Mouse (Mus musculus): Measurements from ENCODE around the gene Capza1.

DNA sequence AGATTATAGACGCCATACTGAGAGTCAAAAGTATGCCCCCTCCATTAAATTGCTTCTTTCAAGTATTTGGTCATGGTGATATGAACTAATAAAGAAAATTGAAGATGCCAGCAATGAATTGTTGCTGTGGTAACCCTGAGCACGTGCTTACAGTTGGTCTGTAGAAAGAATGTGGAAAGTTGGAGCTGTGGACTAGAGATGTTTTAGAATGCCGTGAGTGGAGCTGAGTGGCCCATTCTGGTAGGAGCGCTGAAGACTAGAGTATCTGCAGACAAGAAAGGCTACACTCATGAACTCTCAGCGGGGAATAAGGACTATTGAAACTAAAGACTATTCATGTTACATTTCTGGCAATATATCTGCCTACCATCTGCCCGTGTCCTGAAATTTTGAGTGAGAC is 44.9 kb upstream of the Capza1 start:
- TF ChIP-seq POLR2A (IDR thresholded peaks at IDR 0.05; ENCODE audit: control insufficient read depth, extremely low read depth, insufficient read depth, low read length, poor library complexity) (no peak), CTCF (IDR thresholded peaks at IDR 0.05; ENCODE audit: borderline replicate concordance, control insufficient read depth, extremely low read depth, insufficient read depth, low read length, poor library complexity) (no peak)
